Mouse (Mus musculus): Measurements from ENCODE around the gene Sesn1.

DNA sequence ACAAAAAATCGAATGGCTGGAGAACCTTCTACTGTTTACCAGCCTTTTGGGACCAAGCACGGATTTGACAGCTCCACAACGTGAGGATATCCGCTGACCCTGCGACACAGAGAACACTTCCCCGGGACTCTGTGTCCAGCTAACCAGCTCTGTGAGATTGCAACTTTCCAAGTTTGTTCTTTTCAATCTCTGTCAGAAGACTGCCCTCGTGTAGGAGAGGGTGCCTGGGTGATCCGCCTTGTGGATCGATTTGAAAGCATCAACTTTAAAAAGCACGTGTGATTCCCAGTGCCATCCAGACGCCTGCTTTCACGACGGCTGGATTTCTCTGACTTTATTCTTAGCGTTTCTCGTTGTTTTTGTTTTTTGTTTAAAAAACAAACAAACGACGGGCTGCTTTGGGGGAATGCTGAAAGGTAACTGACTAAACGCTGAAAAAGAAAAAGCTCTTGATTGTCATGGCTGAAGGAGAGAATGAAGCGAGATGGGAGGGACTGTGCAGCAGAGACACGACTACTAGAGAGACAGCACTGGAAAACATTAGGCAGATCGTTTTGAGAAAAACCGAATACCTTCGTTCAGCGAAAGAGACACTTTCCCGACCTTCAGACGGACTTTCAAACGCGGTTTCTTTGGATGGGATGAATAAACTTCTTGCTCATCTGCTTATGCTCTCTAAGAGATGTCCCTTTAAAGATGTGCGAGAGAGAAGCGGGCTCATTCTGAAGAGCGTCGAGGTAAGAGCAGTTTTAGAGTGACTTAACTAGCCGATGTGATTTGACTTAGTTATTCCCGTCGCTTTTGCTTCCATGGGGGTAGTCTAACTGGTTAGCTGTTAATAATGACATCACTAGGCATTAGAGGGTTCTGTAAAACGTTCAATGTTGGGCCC is 1.1 kb downstream of the Sesn1 start:
- no peak for TF ChIP-seq CTCF (IDR thresholded peaks at IDR 0.05; ENCODE audit: insufficient read depth, low read depth, low read length)
- no peak; the same call in 1 of the 2 replicates for TF ChIP-seq POLR2A (IDR thresholded peaks at IDR 0.05; ENCODE audit: insufficient read depth, low read depth, low read length)
